Mouse (Mus musculus): ENCODE results near the gene Nap1l1. TPM values are rescaled to one million over a fixed set of nuclear protein-coding genes. Genes with fewer than 3 reads are reported as not detected.

Nap1l1 gene
- polyA plus RNA-seq, 1 experiment from 2014 or later: 441 TPM

DNA sequence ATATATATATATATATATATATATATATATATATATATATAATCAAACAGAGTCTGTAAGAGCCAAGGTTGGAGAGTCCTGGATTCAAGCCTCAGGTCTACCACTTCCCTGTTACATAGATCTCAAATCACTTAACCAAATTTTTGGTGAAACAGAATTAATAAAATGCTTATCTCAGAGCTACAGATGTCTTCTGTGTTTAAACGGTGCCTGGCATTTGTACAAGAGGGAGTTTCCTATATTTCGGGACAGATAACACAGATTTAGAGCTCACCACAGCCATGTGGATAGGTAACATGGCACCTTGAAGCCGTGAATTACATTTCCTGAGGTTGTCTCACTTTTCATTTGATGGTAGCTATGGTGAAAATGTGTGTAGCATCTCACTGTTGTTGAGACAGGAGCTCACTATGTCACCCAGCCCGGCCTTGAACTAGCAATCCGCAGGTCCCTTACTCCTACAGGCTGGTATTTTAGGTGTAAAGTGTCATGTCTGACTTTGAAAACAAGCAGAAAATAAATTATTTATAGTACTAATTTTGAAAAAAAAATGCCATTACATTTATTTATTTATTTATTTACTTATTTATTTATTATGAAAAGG is 41.4 kb downstream of the Nap1l1 start:
- 0 out of 2 replicates have a peak, but pooled peaks cover 2% of the 10 kb centered on the region for H3K4me1 ChIP-seq (replicated peaks; ENCODE audit: control insufficient read depth, insufficient read depth, low read length)
- no peak overlapping the region for H3K27ac ChIP-seq (ENCODE audit: low read depth, low read length)
- no peaks in the 10 kb centered on the region for H3K9me3 ChIP-seq (ENCODE audit: control insufficient read depth, low read length)
- H3K4me3 ChIP-seq (ENCODE audit: low read depth, low read length): no peak overlapping the region
- H3K27me3 ChIP-seq (ENCODE audit: control insufficient read depth, insufficient read depth, low read length): no peaks in the 10 kb centered on the region
- 91% methylated on average over 5 of the region's 5 CpGs for whole genome bisulfite sequencing
- H3K9ac ChIP-seq (ENCODE audit: low read length): no peak overlapping the region
- no peak for DNase-seq (ENCODE audit: low spot score)
- no peak for ATAC-seq (replicated peaks; ENCODE audit: low FRiP score)
- H3K36me3 ChIP-seq (ENCODE audit: control insufficient read depth, insufficient read depth, low read length): no peaks in the 10 kb centered on the region
- no peak overlapping the region for H3K4me2 ChIP-seq (ENCODE audit: low read depth, low read length, severe bottlenecking)

DNA sequence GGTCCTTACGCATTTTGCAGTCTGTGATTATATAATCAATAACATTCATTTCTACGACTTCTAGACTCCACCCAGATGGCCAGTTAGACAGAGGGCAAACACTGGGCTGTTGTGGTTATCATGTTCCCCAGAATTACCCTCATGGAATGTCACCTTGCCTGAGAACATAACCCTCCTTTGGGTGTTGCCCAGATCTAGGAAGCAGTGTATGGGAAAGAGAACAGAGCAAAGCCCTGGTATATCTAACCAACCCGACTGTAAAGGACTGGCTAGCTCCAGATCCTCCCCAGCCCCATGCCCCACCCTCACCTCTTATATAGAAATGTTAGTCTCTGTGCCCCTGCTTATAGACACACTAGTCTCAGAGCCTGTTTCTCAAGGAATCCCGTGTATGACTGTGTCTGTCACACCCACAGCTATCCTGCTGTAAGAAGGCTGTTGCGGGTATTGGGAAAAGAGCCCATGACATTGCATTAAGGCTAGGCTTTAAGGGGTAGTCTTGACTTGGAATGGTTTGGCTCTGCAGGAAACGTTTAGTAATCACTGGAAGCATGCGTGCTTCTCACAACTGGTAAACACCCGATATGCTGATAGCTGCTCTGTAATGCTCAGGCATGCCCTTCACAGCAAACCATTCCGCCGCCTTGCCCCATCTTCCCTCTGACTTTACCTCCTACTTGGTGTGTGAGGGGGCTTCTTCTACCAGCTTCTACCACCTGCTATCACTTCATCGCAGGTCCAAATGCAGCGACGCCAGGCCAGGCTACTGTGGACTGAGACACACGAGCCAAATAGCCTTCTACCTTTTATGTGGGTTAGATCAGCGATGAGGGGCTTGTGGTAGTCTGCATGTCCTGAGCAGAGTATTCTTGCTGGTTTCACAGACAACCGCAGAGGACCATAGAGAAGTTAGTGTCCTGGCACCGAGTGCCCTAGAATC is 42.3 kb downstream of the Nap1l1 start:
- H3K36me3 ChIP-seq (ENCODE audit: control insufficient read depth, insufficient read depth, low read length): no peaks in the 10 kb centered on the region
- H3K27ac ChIP-seq (ENCODE audit: low read depth, low read length): no peak overlapping the region
- no peaks in the 10 kb centered on the region for H3K27me3 ChIP-seq (ENCODE audit: control insufficient read depth, insufficient read depth, low read length)
- no peak overlapping the region for H3K9ac ChIP-seq (ENCODE audit: low read length)
- no peak overlapping the region for H3K4me3 ChIP-seq (ENCODE audit: low read depth, low read length)
- 89% methylated on average over 17 of the region's 17 CpGs for WGBS
- no peaks in the 10 kb centered on the region for H3K9me3 ChIP-seq (ENCODE audit: control insufficient read depth, low read length)
- ATAC-seq (replicated peaks; ENCODE audit: low FRiP score) (no peak), DNase-seq (ENCODE audit: low spot score) (no peak)
- no peaks in the 10 kb centered on the region for H3K4me1 ChIP-seq (replicated peaks; ENCODE audit: control insufficient read depth, insufficient read depth, low read length)
- no peak overlapping the region for H3K4me2 ChIP-seq (ENCODE audit: low read depth, low read length, severe bottlenecking)

GRCm38 (mm10) chr10:111516172-111516588 is 43.2 kb downstream of the Nap1l1 start:
- no peak for ATAC-seq (replicated peaks; ENCODE audit: low FRiP score)
- H3K27ac ChIP-seq (ENCODE audit: low read depth, low read length): no peak overlapping the region

GRCm38 (mm10) chr10:111516804-111517436 is 43.9 kb downstream of the Nap1l1 start:
- ATAC-seq (replicated peaks; ENCODE audit: low FRiP score) (no peak), DNase-seq (ENCODE audit: low spot score) (no peak)
- H3K9me3 ChIP-seq (ENCODE audit: control insufficient read depth, low read length): no peaks in the 10 kb centered on the region
- no peaks in the 10 kb centered on the region for H3K36me3 ChIP-seq (ENCODE audit: control insufficient read depth, insufficient read depth, low read length)
- no peak overlapping the region for H3K9ac ChIP-seq (ENCODE audit: low read length)
- H3K27ac ChIP-seq (ENCODE audit: low read depth, low read length): no peak overlapping the region
- H3K4me1 ChIP-seq (replicated peaks; ENCODE audit: control insufficient read depth, insufficient read depth, low read length): no peaks in the 10 kb centered on the region
- no peaks in the 10 kb centered on the region for H3K27me3 ChIP-seq (ENCODE audit: control insufficient read depth, insufficient read depth, low read length)
- no peak overlapping the region for H3K4me2 ChIP-seq (ENCODE audit: low read depth, low read length, severe bottlenecking)
- 89% methylated on average over 8 of the region's 8 CpGs for WGBS
- no peak overlapping the region for H3K4me3 ChIP-seq (ENCODE audit: low read depth, low read length)

More at GRCm38 (mm10) chr10:111516172-111516588, 43.2 kb downstream of the Nap1l1 start:
- Histone ChIP-seq H3K36me3 (ENCODE audit: control insufficient read depth, insufficient read depth, low read length) (no peaks in the 10 kb centered on the region), H3K9ac (ENCODE audit: low read length) (no peak overlapping the region), H3K9me3 (ENCODE audit: control insufficient read depth, low read length) (no peaks in the 10 kb centered on the region), H3K27me3 (ENCODE audit: control insufficient read depth, insufficient read depth, low read length) (no peaks in the 10 kb centered on the region), H3K4me2 (ENCODE audit: low read depth, low read length, severe bottlenecking) (no peak overlapping the region), H3K4me3 (ENCODE audit: low read depth, low read length) (no peak overlapping the region), H3K4me1 (replicated peaks; ENCODE audit: control insufficient read depth, insufficient read depth, low read length) (no peaks in the 10 kb centered on the region)
- DNase-seq (ENCODE audit: low spot score): no peak
- WGBS: 74% methylated on average over 13 of the region's 13 CpGs

GRCm38 (mm10) chr10:111518350-111518749 is 45.3 kb downstream of the Nap1l1 start:
- Histone ChIP-seq H3K27ac (ENCODE audit: low read depth, low read length) (no peak overlapping the region), H3K27me3 (ENCODE audit: control insufficient read depth, insufficient read depth, low read length) (no peaks in the 10 kb centered on the region), H3K9ac (ENCODE audit: low read length) (no peak overlapping the region), H3K4me1 (replicated peaks; ENCODE audit: control insufficient read depth, insufficient read depth, low read length) (no peaks in the 10 kb centered on the region), H3K36me3 (ENCODE audit: control insufficient read depth, insufficient read depth, low read length) (no peaks in the 10 kb centered on the region), H3K4me3 (ENCODE audit: low read depth, low read length) (no peak overlapping the region), H3K9me3 (ENCODE audit: control insufficient read depth, low read length) (no peaks in the 10 kb centered on the region), H3K4me2 (ENCODE audit: low read depth, low read length, severe bottlenecking) (no peak overlapping the region)
- ATAC-seq (replicated peaks; ENCODE audit: low FRiP score) (no peak), DNase-seq (ENCODE audit: low spot score) (no peak)
- WGBS: 88% methylated on average over 4 of the region's 4 CpGs

GRCm38 (mm10) chr10:111519620-111520370 is 46.8 kb downstream of the Nap1l1 start:
- Histone ChIP-seq H3K27me3 (ENCODE audit: control insufficient read depth, insufficient read depth, low read length) (no peaks in the 10 kb centered on the region), H3K9me3 (ENCODE audit: control insufficient read depth, low read length) (no peaks in the 10 kb centered on the region), H3K9ac (ENCODE audit: low read length) (no peak overlapping the region), H3K36me3 (ENCODE audit: control insufficient read depth, insufficient read depth, low read length) (no peaks in the 10 kb centered on the region), H3K27ac (ENCODE audit: low read depth, low read length) (no peak overlapping the region), H3K4me1 (replicated peaks; ENCODE audit: control insufficient read depth, insufficient read depth, low read length) (no peaks in the 10 kb centered on the region), H3K4me2 (ENCODE audit: low read depth, low read length, severe bottlenecking) (peak overlapping the region; percentile 19), H3K4me3 (ENCODE audit: low read depth, low read length) (no peak overlapping the region; the same call in 1 of the 2 replicates)
- DNase-seq (ENCODE audit: low spot score) (no peak), ATAC-seq (replicated peaks; ENCODE audit: low FRiP score) (no peak)
- WGBS: 47% methylated on average over 24 of the region's 24 CpGs

DNA sequence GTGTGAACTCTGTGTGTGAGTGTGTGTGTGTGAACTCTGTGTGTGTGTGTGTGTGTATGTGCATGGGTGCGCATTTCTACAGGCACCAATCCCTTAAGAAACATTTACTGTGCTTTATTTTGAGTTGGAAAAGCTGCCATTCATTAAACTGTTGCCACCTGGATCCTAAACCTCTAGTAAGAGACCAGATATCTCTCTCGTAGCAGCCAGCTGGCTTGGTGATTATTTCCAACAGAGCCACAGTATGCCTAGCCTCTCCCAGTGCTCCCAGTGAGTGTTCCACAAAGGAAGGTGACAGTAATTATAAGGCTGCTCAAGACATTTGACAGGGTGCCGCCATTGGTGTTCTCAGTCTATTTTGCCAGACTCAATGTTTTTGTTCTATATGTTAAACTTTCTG is 47.6 kb downstream of the Nap1l1 start:
- H3K27me3 ChIP-seq (ENCODE audit: control insufficient read depth, insufficient read depth, low read length): no peaks in the 10 kb centered on the region
- 65% methylated on average over 3 of the region's 3 CpGs for WGBS
- ATAC-seq (replicated peaks; ENCODE audit: low FRiP score) (no peak), DNase-seq (ENCODE audit: low spot score) (no peak)
- H3K4me2 ChIP-seq (ENCODE audit: low read depth, low read length, severe bottlenecking): no peak overlapping the region
- H3K36me3 ChIP-seq (ENCODE audit: control insufficient read depth, insufficient read depth, low read length): no peaks in the 10 kb centered on the region
- H3K9ac ChIP-seq (ENCODE audit: low read length): no peak overlapping the region
- H3K4me1 ChIP-seq (replicated peaks; ENCODE audit: control insufficient read depth, insufficient read depth, low read length): no peaks in the 10 kb centered on the region
- no peak overlapping the region for H3K27ac ChIP-seq (ENCODE audit: low read depth, low read length)
- no peaks in the 10 kb centered on the region for H3K9me3 ChIP-seq (ENCODE audit: control insufficient read depth, low read length)
- H3K4me3 ChIP-seq (ENCODE audit: low read depth, low read length): no peak overlapping the region

DNA sequence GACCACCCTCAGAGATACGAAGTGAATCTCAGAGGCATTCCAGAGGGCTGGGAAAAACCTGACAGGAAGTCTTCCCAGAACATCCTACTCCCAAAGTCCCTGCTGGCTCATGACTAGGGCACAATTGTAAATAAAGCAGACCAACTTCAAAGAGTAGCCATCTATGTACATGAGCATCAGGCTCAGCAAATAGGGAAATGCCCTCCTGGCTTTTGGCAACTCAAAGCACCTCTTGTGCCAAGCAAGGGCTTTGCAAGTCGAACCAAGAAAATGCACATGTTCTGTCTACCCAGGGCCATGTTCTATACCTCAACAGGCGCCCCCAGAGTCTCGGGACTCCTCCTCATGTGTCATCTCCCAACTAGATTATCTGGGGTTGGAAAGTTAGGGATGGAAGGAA is 48.6 kb downstream of the Nap1l1 start:
- H3K4me3 ChIP-seq (ENCODE audit: low read depth, low read length): no peak overlapping the region
- H3K36me3 ChIP-seq (ENCODE audit: control insufficient read depth, insufficient read depth, low read length): no peaks in the 10 kb centered on the region
- H3K4me1 ChIP-seq (replicated peaks; ENCODE audit: control insufficient read depth, insufficient read depth, low read length): no peaks in the 10 kb centered on the region
- ATAC-seq (replicated peaks; ENCODE audit: low FRiP score): no peak
- H3K9me3 ChIP-seq (ENCODE audit: control insufficient read depth, low read length): no peaks in the 10 kb centered on the region
- DNase-seq (ENCODE audit: low spot score): no peak
- no peak overlapping the region for H3K4me2 ChIP-seq (ENCODE audit: low read depth, low read length, severe bottlenecking)
- H3K27me3 ChIP-seq (ENCODE audit: control insufficient read depth, insufficient read depth, low read length): no peaks in the 10 kb centered on the region
- WGBS: 73% methylated on average over 4 of the region's 4 CpGs
- no peak overlapping the region for H3K27ac ChIP-seq (ENCODE audit: low read depth, low read length)
- H3K9ac ChIP-seq (ENCODE audit: low read length): no peak overlapping the region
